7 mouse cellular contexts compared by ENCODE assay signal in genomic region chr8:121667936-121668500, GRCm38 (mm10). TPM values are rescaled to one million over a fixed set of nuclear protein-coding genes. Genes with fewer than 3 reads are reported as not detected.
DNase-seq lines count a peak whose midpoint lies in the region; ATAC-seq and TF ChIP-seq lines count a peak whose summit lies in the region.
"Not testable (repeated sequence)": the region's sequence is repeated elsewhere in the genome, so short reads cannot be mapped to it uniquely, and the experiment has no call there.

No protein-coding gene starts in this region.

- not testable (repeated sequence) for H3K9me3 ChIP-seq in embryonic facial prominence, embryonic 12.5 days; forebrain, embryonic 14.5 days (replicated peaks; ENCODE audit: control insufficient read depth, low read length); heart, embryonic 12.5 days (replicated peaks); hindbrain, embryonic 16.5 days (ENCODE audit: control insufficient read depth, low read length); midbrain, embryonic 15.5 days

- H3K36me3 ChIP-seq in embryonic facial prominence, embryonic 12.5 days; forebrain, embryonic 14.5 days (ENCODE audit: control insufficient read depth, insufficient read depth, low read length); heart, embryonic 12.5 days; hindbrain, embryonic 16.5 days (ENCODE audit: control insufficient read depth, insufficient read depth, low read length); midbrain, embryonic 15.5 days (replicated peaks); small intestine, adult 2 months (ENCODE audit: control insufficient read depth, insufficient read depth, low read length): not testable (repeated sequence)

- not testable (repeated sequence) for H3K27me3 ChIP-seq in embryonic facial prominence, embryonic 12.5 days; forebrain, embryonic 14.5 days (replicated peaks; ENCODE audit: control insufficient read depth, insufficient read depth, low read length); heart, embryonic 12.5 days (replicated peaks); hindbrain, embryonic 16.5 days (replicated peaks; ENCODE audit: control insufficient read depth, insufficient read depth, low read length); midbrain, embryonic 15.5 days (replicated peaks); small intestine, adult 2 months (ENCODE audit: control insufficient read depth, insufficient read depth, low read length)

- H3K27ac ChIP-seq in embryonic facial prominence, embryonic 12.5 days = peak overlapping the region; percentile 42
- H3K27ac ChIP-seq in forebrain, embryonic 14.5 days (ENCODE audit: low read depth, low read length) = peak overlapping the region; percentile 80
- H3K27ac ChIP-seq in heart, embryonic 12.5 days (ENCODE audit: poor library complexity, severe bottlenecking) = 0 out of 2 replicates have a peak overlapping the region, but pooled peaks have one; percentile 14
- H3K27ac ChIP-seq in hindbrain, embryonic 16.5 days (ENCODE audit: low read depth, low read length) = not testable (repeated sequence)
- peak overlapping the region; percentile 88 for H3K27ac ChIP-seq in layer of hippocampus, adult 2 months
- H3K27ac ChIP-seq in midbrain, embryonic 15.5 days = 0 out of 2 replicates have a peak overlapping the region, but pooled peaks have one; percentile 54
- 0 out of 2 replicates have a peak overlapping the region, but pooled peaks have one; percentile 13 for H3K27ac ChIP-seq in small intestine, adult 2 months (ENCODE audit: insufficient read depth, low read depth, low read length)

- WGBS in embryonic facial prominence, embryonic 12.5 days = 71% methylated on average over 9 of the region's 9 CpGs
- 66% methylated on average over 9 of the region's 9 CpGs for WGBS in forebrain, embryonic 14.5 days
- 61% methylated on average over 9 of the region's 9 CpGs for WGBS in heart, embryonic 12.5 days
- WGBS in hindbrain, embryonic 16.5 days = 63% methylated on average over 9 of the region's 9 CpGs
- whole genome bisulfite sequencing in midbrain, embryonic 15.5 days = 73% methylated on average over 9 of the region's 9 CpGs
- WGBS in small intestine, adult 2 months = 84% methylated on average over 9 of the region's 9 CpGs

- not testable (repeated sequence) for H3K9ac ChIP-seq in embryonic facial prominence, embryonic 12.5 days; midbrain, embryonic 15.5 days
- H3K9ac ChIP-seq in forebrain, embryonic 14.5 days (ENCODE audit: low read length) = peak overlapping the region; percentile 51; the same call in 1 of the 2 replicates
- H3K9ac ChIP-seq in heart, embryonic 12.5 days = 0 out of 2 replicates have a peak overlapping the region, but pooled peaks have one; percentile 4
- H3K9ac ChIP-seq in hindbrain, embryonic 16.5 days (ENCODE audit: low read depth, low read length) = peak overlapping the region; percentile 43; the same call in 1 of the 2 replicates

- peaks cover 29% of the 10 kb centered on the region for H3K4me1 ChIP-seq in embryonic facial prominence, embryonic 12.5 days
- H3K4me1 ChIP-seq in forebrain, embryonic 14.5 days (ENCODE audit: control insufficient read depth, insufficient read depth, low read length) = not testable (repeated sequence)
- peaks cover 34% of the 10 kb centered on the region for H3K4me1 ChIP-seq in heart, embryonic 12.5 days (replicated peaks)
- peaks cover 16% of the 10 kb centered on the region for H3K4me1 ChIP-seq in hindbrain, embryonic 16.5 days (ENCODE audit: control insufficient read depth, insufficient read depth, low read depth, low read length)
- peaks cover 28% of the 10 kb centered on the region for H3K4me1 ChIP-seq in midbrain, embryonic 15.5 days
- peaks cover 10% of the 10 kb centered on the region for H3K4me1 ChIP-seq in small intestine, adult 2 months (ENCODE audit: control insufficient read depth, insufficient read depth, insufficient read length, low read length)

- ATAC-seq in embryonic facial prominence, embryonic 12.5 days (ENCODE audit: insufficient number of reproducible peaks, insufficient read depth, low FRiP score, low TSS enrichment); forebrain, embryonic 14.5 days; heart, embryonic 12.5 days (ENCODE audit: insufficient number of reproducible peaks, low FRiP score); hindbrain, embryonic 16.5 days; midbrain, embryonic 15.5 days (replicated peaks): not testable (repeated sequence)

- not testable (repeated sequence) for H3K4me2 ChIP-seq in embryonic facial prominence, embryonic 12.5 days (replicated peaks); forebrain, embryonic 14.5 days (ENCODE audit: low read length); heart, embryonic 12.5 days; hindbrain, embryonic 16.5 days (ENCODE audit: low read length); midbrain, embryonic 15.5 days

- H3K4me3 ChIP-seq in embryonic facial prominence, embryonic 12.5 days; forebrain, embryonic 14.5 days (ENCODE audit: low read depth, low read length); heart, embryonic 12.5 days; hindbrain, embryonic 16.5 days (ENCODE audit: low read length); layer of hippocampus, adult 2 months; midbrain, embryonic 15.5 days; small intestine, adult 2 months (ENCODE audit: low read depth, low read length): not testable (repeated sequence)

- DNase-seq in forebrain, embryonic 14.5 days (ENCODE audit: low spot score); layer of hippocampus, adult 2 months (ENCODE audit: low spot score in 2 of 2): not testable (repeated sequence)

- peak; percentile 59 for TF ChIP-seq CTCF in layer of hippocampus, adult 2 months (conservative IDR thresholded peaks at IDR 0.05)
- TF ChIP-seq CTCF in small intestine, adult 2 months (IDR thresholded peaks at IDR 0.05; ENCODE audit: extremely low read depth, insufficient read length, insufficient replicate concordance, low read depth, low read length) = not testable (repeated sequence)

- TF ChIP-seq POLR2A in small intestine, adult 2 months (IDR thresholded peaks at IDR 0.05; ENCODE audit: low read depth, low read length) = not testable (repeated sequence)

RNA-seq across cellular contexts. Expression of gene Zcchc14, which starts 15.3 kb away (rescaled TPM):
- polyA plus RNA-seq in embryonic facial prominence, embryonic 12.5 days (2016; fragmentation: Nextera tagmentation; extraction: Ambion mirVana) = 20.0 and 21.2 TPM in 2 replicates
- 40.9 and 44.9 TPM in 2 replicates for polyA plus RNA-seq in forebrain, embryonic 14.5 days (2014; fragmentation: Nextera tagmentation; extraction: Ambion mirVana)
- polyA plus RNA-seq in heart, embryonic 12.5 days (2016; fragmentation: Nextera tagmentation; extraction: Ambion mirVana) = 9.2 and 9.9 TPM in 2 replicates
- 19.3 and 20.9 TPM in 2 replicates for polyA plus RNA-seq in hindbrain, embryonic 16.5 days (2015; fragmentation: Nextera tagmentation; extraction: Ambion mirVana)
- 10 to 100 TPM; 92.5 to 93.2 TPM for total RNA-seq in layer of hippocampus, adult 2 months (2021)
- 25.4 and 28.0 TPM in 2 replicates for polyA plus RNA-seq in midbrain, embryonic 15.5 days (2015; fragmentation: Nextera tagmentation; extraction: Ambion mirVana)
- polyA plus RNA-seq in small intestine, adult 2 months (2012; rRNA removed) = 15.3 and 31.3 TPM in 2 replicates
